Mouse (Mus musculus) left cerebral cortex, adult 6 months (tissue): ENCODE results near the gene Tmem223. TPM values are rescaled to one million over a fixed set of nuclear protein-coding genes. Genes with fewer than 3 reads are reported as not detected.

ENCODE experiments used
- long read RNA-seq, 2 experiments: library from polyadenylated mRNA; unstranded; transcript quantifications; one replicate each; pipeline ENCODE4 v2.0.0; 2019 to 2020
- polyA plus RNA-seq: library from polyadenylated mRNA; unstranded; fragments of <200 nt; fragmentation: Nextera tagmentation; gene quantifications from 2 replicates; pipeline ENCODE4 v1.2.3, GENCODE M21; 2021

Tmem223 gene
- 234 and 250 TPM in 2 replicates for polyA plus RNA-seq
- long read RNA-seq, experiment 1, transcript Tmem223-201 (2 exons, 748 nt) = major isoform, 37 of 46 reads
- long read RNA-seq, experiment 1, partial matches to known transcripts = 2 of 46 reads
- long read RNA-seq, experiment 1, other reads (novel, unspliced or antisense) = 7 of 46 reads
- long read RNA-seq, experiment 2, transcript Tmem223-201 (2 exons, 748 nt) = major isoform, 136 of 139 reads
- long read RNA-seq, experiment 2, partial matches to known transcripts = 3 of 139 reads
- long read RNA-seq, experiment 2, other reads (novel, unspliced or antisense) = 0 of 139 reads

GRCm38 (mm10) chr19:8770567-8771270 is at the start of gene Tmem223:
TSS of gene Tmem223 (plus strand) at chr19:8770996.

GRCm38 (mm10) chr19:8722907-8723573 is 47.8 kb upstream of the Tmem223 start, which contains the start of gene Slc3a2:
TSS of gene Slc3a2 (minus strand) at chr19:8723369.

GRCm38 (mm10) chr19:8735389-8736159 is 35.2 kb upstream of the Tmem223 start, which contains the start of gene Wdr74:
TSS of gene Wdr74 (plus strand) at chr19:8735827.

GRCm38 (mm10) chr19:8740603-8741002 is 30.2 kb upstream of the Tmem223 start, which contains the start of gene 1700092M07Rik:
TSS of gene 1700092M07Rik (plus strand) at chr19:8740718.

GRCm38 (mm10) chr19:8741243-8741869 is 29.4 kb upstream of the Tmem223 start, which contains the start of gene Stx5a:
TSS of gene Stx5a (plus strand) at chr19:8741413.

GRCm38 (mm10) chr19:8756635-8757387 is 14.0 kb upstream of the Tmem223 start, which contains the start of gene Nxf1:
TSS of gene Nxf1 (plus strand) at chr19:8757073.

GRCm38 (mm10) chr19:8774086-8774835 is 3.5 kb downstream of the Tmem223 start, which contains the start of gene Tmem179b:
TSS of gene Tmem179b (minus strand) at chr19:8774467.

GRCm38 (mm10) chr19:8786008-8786781 is 15.4 kb downstream of the Tmem223 start, which contains the start of gene Taf6l:
TSS of gene Taf6l (minus strand) at chr19:8786417.

GRCm38 (mm10) chr19:8798264-8798946 is 27.6 kb downstream of the Tmem223 start, which contains the start of gene Polr2g:
TSS of gene Polr2g (minus strand) at chr19:8798577.

GRCm38 (mm10) chr19:8802130-8802821 is 31.5 kb downstream of the Tmem223 start, which contains the start of gene Zbtb3:
TSS of gene Zbtb3 (plus strand) at chr19:8802555.

GRCm38 (mm10) chr19:8818801-8819595 is 48.2 kb downstream of the Tmem223 start, which contains the start of gene Ttc9c:
TSS of gene Ttc9c (minus strand) at chr19:8819333.

GRCm38 (mm10) chr19:8819596-8820423 is 49.0 kb downstream of the Tmem223 start, which contains the start of gene Hnrnpul2:
TSS of gene Hnrnpul2 (plus strand) at chr19:8820010.

